Mouse (Mus musculus): ENCODE data around the gene Ugt1a7c. TPM values are rescaled to one million over a fixed set of nuclear protein-coding genes. Genes with fewer than 3 reads are reported as not detected.
"Not testable (repeated sequence)": the region's sequence is repeated elsewhere in the genome, so short reads cannot be mapped to it uniquely, and the experiment has no call there.

Gene Ugt1a7c
- total RNA-seq (2015) (24.0 and 29.5 TPM in 2 replicates), total RNA-seq (2017) (37.6 and 47.2 TPM in 2 replicates)

DNA sequence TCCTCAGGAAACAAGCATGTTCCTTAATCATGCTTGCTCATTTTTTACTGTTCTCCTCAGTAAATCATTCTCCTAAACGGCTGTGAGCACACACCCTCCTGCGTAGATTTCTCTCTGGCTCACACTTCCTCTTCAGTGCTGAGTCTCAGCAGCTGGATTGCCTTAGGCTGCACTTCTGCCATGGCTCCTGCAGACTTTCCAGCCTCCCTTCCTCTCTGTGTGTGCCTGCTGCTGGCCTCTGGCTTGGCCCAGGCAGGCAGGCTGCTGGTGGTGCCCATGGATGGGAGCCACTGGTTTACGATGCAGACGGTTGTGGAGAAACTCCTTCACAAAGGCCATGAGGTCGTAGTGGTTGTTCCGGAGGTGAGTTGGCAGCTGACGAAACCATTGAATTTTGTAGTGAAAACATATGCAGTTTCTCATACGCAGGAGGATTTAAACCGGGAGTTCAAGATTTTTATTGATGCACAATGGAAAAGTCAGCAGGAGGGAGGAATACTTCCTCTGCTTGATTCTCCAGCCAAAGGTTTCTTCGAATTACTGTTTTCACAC lies at the start of gene Ugt1a7c:
TSS of gene Ugt1a7c (plus strand) at position 122 of the 552 bp plus-strand sequence.
- ATAC-seq (replicated peaks; ENCODE audit: poor library complexity), result peak; percentile 72

- ATAC-seq (replicated peaks; ENCODE audit: poor library complexity), result not testable (repeated sequence)
Measured at GRCm38 (mm10) chr1:88047408-88047807, 47.5 kb upstream of the Ugt1a7c start.

GRCm38 (mm10) chr1:88055088-88055487 lies 39.8 kb upstream of the Ugt1a7c start, which contains the start of gene Ugt1a10:
TSS of gene Ugt1a10 (plus strand) at chr1:88055388.
- no peak for ATAC-seq (replicated peaks; ENCODE audit: poor library complexity)

DNA sequence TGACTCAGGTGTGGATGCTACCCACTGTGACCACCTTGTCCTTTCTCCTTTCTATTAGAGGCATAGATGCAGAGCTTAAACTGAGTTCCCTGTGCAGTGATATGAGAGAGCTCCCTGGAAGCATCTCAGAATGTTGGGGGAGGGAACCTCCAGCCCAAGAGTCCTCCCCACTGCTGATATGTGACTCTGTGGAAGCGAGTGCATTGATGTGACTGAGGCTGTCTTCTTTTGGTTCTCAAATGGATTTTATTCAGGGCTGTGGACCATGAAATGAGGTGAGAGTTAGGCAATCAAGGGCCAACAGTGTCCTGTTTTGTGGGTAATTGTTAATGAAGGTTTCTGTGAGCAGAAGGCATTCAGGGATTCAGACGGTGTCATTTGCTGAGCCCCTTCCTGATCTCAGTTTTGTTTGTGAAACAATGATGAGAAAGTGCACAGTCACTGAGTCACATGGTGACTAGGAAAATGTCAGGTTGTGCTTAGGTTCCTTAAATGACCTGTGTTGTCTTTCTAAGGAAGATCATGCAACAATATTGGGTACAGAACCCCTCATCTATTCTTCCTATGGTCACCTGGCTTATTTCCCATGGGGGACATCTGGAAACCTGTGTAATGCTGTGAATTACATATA lies 28.3 kb upstream of the Ugt1a7c start:
- peak; percentile 52 for ATAC-seq (replicated peaks; ENCODE audit: poor library complexity)

GRCm38 (mm10) chr1:88070495-88070894 lies 24.4 kb upstream of the Ugt1a7c start, which contains the start of gene Ugt1a9:
TSS of gene Ugt1a9 (plus strand) at chr1:88070800.
- no peak for ATAC-seq (replicated peaks; ENCODE audit: poor library complexity)

DNA sequence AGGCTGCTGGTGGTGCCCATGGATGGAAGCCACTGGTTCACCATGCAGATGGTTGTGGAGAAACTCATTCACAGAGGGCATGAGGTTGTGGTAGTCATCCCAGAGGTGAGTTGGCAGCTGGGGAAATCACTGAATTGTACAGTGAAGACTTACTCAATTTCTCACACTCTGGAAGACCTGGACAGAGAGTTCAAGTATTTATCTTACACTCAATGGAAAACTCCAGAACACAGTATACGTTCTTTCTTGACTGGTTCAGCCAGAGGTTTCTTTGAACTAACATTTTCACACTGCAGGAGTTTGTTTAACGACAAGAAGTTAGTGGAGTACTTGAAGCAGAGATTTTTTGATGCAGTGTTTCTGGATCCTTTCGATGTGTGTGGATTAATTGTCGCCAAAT lies 24.0 kb upstream of the Ugt1a7c start:
- ATAC-seq (replicated peaks; ENCODE audit: poor library complexity), result no peak

- ATAC-seq (replicated peaks; ENCODE audit: poor library complexity), result no peak
Measured at GRCm38 (mm10) chr1:88074471-88074870, 20.4 kb upstream of the Ugt1a7c start.

GRCm38 (mm10) chr1:88077128-88077527 lies 17.7 kb upstream of the Ugt1a7c start:
- no peak for ATAC-seq (replicated peaks; ENCODE audit: poor library complexity)

DNA sequence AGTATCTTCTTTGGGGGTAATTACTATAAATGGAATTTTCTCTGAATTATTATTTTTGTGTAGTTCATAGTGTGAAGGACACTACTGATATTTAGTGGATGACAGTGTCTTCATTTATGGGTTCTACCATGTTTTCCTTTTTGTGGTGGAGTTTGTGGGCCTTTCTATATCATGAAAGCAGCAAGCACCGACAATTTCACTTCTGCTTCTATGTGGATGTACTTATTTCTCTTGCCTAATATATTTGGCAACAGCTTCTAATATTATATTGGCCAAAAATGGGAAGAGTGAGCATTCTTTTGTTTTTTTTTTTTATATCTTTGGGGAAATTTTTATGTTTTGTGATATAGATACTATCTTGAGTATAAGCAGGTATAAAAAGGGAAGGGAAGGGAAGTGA lies 13.2 kb upstream of the Ugt1a7c start:
- peak; percentile 57 for ATAC-seq (replicated peaks; ENCODE audit: poor library complexity)

DNA sequence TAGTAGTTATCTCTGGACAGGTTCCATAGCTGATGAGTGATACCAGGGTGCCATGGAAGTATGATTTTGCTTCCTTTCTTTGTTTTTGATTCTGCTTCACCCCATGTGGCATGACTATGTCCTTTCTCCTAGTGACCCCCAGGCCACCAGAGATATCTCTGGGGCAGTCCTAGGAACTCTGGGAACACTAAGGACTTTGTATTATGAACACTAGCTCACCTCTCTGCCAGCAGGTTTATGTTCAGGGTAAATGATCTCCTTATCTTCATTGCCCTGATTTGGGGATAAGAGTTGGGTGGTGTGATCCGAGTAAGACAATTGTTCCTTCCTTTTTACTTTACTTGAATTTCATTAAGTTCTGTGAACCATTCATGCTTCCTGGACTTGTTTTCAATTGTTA lies 8.7 kb upstream of the Ugt1a7c start:
- no peak for ATAC-seq (replicated peaks; ENCODE audit: poor library complexity)

DNA sequence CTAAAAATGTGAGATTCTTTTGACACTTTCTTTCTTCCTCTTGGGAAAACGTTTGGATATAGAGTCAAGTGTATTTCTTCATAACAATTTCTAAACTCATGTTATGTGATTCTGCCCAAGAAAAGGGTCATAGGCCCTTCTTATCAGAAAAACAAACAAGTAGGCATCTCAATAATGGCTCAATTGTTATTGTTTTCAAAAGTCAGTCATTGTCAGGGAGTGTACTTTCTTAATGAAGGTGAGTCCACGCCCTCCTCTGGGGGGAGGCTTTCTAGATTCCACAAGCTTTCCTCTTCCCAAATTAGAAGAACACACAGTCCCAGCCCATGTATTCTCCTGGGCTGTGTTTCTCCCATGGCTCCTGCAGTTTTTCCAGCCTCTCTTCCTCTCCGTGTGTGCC lies 7.3 kb upstream of the Ugt1a7c start, which contains the start of gene Ugt1a8:
TSS of gene Ugt1a8 (plus strand) at position 301 of the 400 bp plus-strand sequence.
- ATAC-seq (replicated peaks; ENCODE audit: poor library complexity), result no peak

DNA sequence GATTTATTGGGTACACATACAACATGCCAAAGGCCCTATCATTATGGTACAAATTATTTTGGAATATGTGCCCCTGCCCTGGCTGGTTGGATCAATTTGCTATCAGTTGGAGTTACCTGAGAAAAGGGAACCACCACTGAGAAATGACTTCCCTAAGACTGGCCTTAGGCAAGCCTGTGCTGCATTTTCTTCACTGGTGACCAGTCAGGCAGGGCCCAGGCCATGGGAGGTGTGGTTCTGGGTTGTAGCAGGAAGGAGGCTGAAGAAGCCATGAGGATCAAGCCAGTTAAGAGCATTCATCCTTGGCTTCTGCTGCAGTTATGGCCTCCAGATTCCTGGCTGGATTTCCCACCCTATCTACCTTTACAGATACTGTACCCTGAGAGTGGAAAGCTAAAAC lies 2.5 kb upstream of the Ugt1a7c start:
- peak; percentile 53 for ATAC-seq (replicated peaks; ENCODE audit: poor library complexity)

- ATAC-seq (replicated peaks; ENCODE audit: poor library complexity), result peak; percentile 63
Measured at GRCm38 (mm10) chr1:88094270-88094676, 589 bp upstream of the Ugt1a7c start.

- ATAC-seq (replicated peaks; ENCODE audit: poor library complexity), result peak; percentile 27
Measured at GRCm38 (mm10) chr1:88098546-88098945, 3.7 kb downstream of the Ugt1a7c start.

GRCm38 (mm10) chr1:88099691-88100090 lies 4.8 kb downstream of the Ugt1a7c start:
- not testable (repeated sequence) for ATAC-seq (replicated peaks; ENCODE audit: poor library complexity)

DNA sequence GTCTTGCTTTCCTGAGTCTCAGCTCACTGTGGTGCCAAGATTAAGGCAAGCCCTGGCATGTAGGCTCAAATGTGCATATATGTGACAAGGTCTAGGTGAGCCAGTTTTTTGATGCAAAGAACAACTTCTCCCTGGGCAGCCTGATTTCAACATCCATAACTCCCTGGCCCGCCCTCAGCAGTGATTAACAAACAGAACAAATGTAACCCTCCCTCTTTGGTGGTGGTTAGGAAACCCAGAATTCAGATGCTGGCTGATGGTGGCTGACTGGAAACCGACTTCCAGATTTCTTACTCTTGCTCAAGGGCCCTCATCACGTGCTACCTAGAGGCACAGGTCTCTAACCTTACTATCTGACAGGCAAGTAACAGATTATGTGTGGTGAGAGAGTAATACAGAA lies 8.2 kb downstream of the Ugt1a7c start, which contains the start of gene Ugt1a6b:
TSS of gene Ugt1a6b (plus strand) at position 234 of the 400 bp plus-strand sequence.
- ATAC-seq (replicated peaks; ENCODE audit: poor library complexity), result peak; percentile 93

- ATAC-seq (replicated peaks; ENCODE audit: poor library complexity), result peak; percentile 8; the same call in 1 of the 2 replicates
Measured at GRCm38 (mm10) chr1:88103697-88104468, 9.0 kb downstream of the Ugt1a7c start.

GRCm38 (mm10) chr1:88104667-88105430 lies 10.0 kb downstream of the Ugt1a7c start:
- ATAC-seq (replicated peaks; ENCODE audit: poor library complexity), result no peak

- no peak for ATAC-seq (replicated peaks; ENCODE audit: poor library complexity)
Measured at GRCm38 (mm10) chr1:88105656-88106055, 10.8 kb downstream of the Ugt1a7c start.

- ATAC-seq (replicated peaks; ENCODE audit: poor library complexity), result peak; percentile 73
Measured at GRCm38 (mm10) chr1:88109027-88109557, 14.2 kb downstream of the Ugt1a7c start.

All from megakaryocyte progenitor cell, adult 5-6 weeks (primary cell).